Mouse (Mus musculus) neural tube, embryonic 14.5 days (tissue): ENCODE measurements around the gene Zbtb4. TPM values are rescaled to one million over a fixed set of nuclear protein-coding genes. Genes with fewer than 3 reads are reported as not detected.

Experiments used
- ATAC-seq: fragments of 200-750 bp; cut with Nextera tagmentation; 2 replicates; pipeline ENCODE4 v1.8.0; 2017; ENCODE audit warnings: low read depth, mild to moderate bottlenecking, moderate TSS enrichment, moderate library complexity
- H3K27ac ChIP-seq: fragments of 300-500 bp; sonication (generic); 2 replicates; pipeline ENCODE4 v1.5.1; 2014; ENCODE audit warnings: low read depth, mild to moderate bottlenecking, control low read depth, low read length, moderate library complexity, mixed read lengths
- H3K27me3 ChIP-seq: fragments of 300-500 bp; sonication (generic); 2 replicates; pipeline ENCODE4 v1.6.1; 2014; ENCODE audit warnings: low read length; ENCODE audit not compliant: control insufficient read depth, insufficient read depth
- H3K36me3 ChIP-seq: fragments of 300-500 bp; sonication (generic); 2 replicates; pipeline ENCODE4 v1.6.1; 2014; ENCODE audit warnings: low read length, mixed read lengths; ENCODE audit not compliant: control insufficient read depth, insufficient read depth
- H3K4me1 ChIP-seq: fragments of 300-500 bp; sonication (generic); 2 replicates; pipeline ENCODE4 v1.6.1; 2014; ENCODE audit warnings: low read length; ENCODE audit not compliant: control insufficient read depth, insufficient read depth
- H3K4me2 ChIP-seq: fragments of 300-500 bp; sonication (generic); 2 replicates; pipeline ENCODE4 v1.6.1; 2014; ENCODE audit warnings: mild to moderate bottlenecking, low read depth, low read length, control low read depth
- H3K4me3 ChIP-seq: fragments of 300-500 bp; sonication (generic); 2 replicates; pipeline ENCODE4 v1.5.1; 2014; ENCODE audit warnings: low read depth, low read length, control low read depth, mixed read lengths
- H3K9ac ChIP-seq: fragments of 300-500 bp; sonication (generic); replicated peaks from 2 replicates; pipeline ENCODE4 v1.6.1; 2014; ENCODE audit warnings: low read depth, mild to moderate bottlenecking, control low read depth, low read length, mixed read lengths
- H3K9me3 ChIP-seq: fragments of 300-500 bp; sonication (generic); 2 replicates; pipeline ENCODE4 v1.6.1; 2016; ENCODE audit warnings: low read length; ENCODE audit not compliant: control insufficient read depth
- WGBS: fragments of 180-500 bp; shearing (Covaris S2); extraction: QIAGEN DNeasy Blood & Tissue Kit; methylation state at CpG from one replicate; pipeline ENCODE4 v1.1.7; 2014; 5-methylcytosine and 5-hydroxymethylcytosine counted together
- polyA plus RNA-seq: library from polyadenylated mRNA; unstranded; fragments of >200 nt; fragmentation: Nextera tagmentation; extraction: Ambion mirVana; gene quantifications from 2 replicates; pipeline ENCODE4 v1.2.1, GENCODE M21; 2014

Zbtb4 gene
- polyA plus RNA-seq, 1 experiment from 2014 or later, result 6.0 TPM

GRCm38 (mm10) chr11:69793429-69793828 is 27.7 kb downstream of the Zbtb4 start:
- no peak overlapping the region for H3K4me3 ChIP-seq
- no peak overlapping the region for H3K9ac ChIP-seq
- 0 out of 2 replicates have a peak, but pooled peaks cover 4% of the 10 kb centered on the region for H3K36me3 ChIP-seq
- no peaks in the 10 kb centered on the region for H3K27me3 ChIP-seq
- H3K27ac ChIP-seq, result no peak overlapping the region
- no peak overlapping the region for H3K4me2 ChIP-seq
- no peaks in the 10 kb centered on the region for H3K9me3 ChIP-seq
- H3K4me1 ChIP-seq, result no peaks in the 10 kb centered on the region
- WGBS, result 65% methylated on average over 5 of the region's 5 CpGs
- ATAC-seq, result no peak

GRCm38 (mm10) chr11:69795168-69795982 is 29.7 kb downstream of the Zbtb4 start, which contains the start of gene Chrnb1:
Chrnb1 (minus strand) TSS chr11:69795943.
- H3K27me3 ChIP-seq, result no peaks in the 10 kb centered on the region
- peak; percentile 93 for ATAC-seq
- 2% methylated on average over 52 of the region's 52 CpGs for WGBS
- 0 out of 2 replicates have a peak, but pooled peaks cover 4% of the 10 kb centered on the region for H3K36me3 ChIP-seq
- peaks cover 11% of the 10 kb centered on the region for H3K4me1 ChIP-seq
- H3K9ac ChIP-seq, result no peak within 1 kb of the TSS; the same call in 1 of the 2 replicates
- H3K9me3 ChIP-seq, result no peaks in the 10 kb centered on the region
- peak within 1 kb of the TSS; percentile 57 for H3K4me2 ChIP-seq
- no peak within 1 kb of the TSS for H3K27ac ChIP-seq
- peak within 1 kb of the TSS; percentile 27 for H3K4me3 ChIP-seq

- peaks cover 12% of the 10 kb centered on the region for H3K4me1 ChIP-seq
- peak overlapping the region; percentile 27 for H3K4me3 ChIP-seq
- WGBS, result 3% methylated on average over 13 of the region's 13 CpGs
- peak overlapping the region; percentile 57 for H3K4me2 ChIP-seq
- ATAC-seq, result no peak
- no peak overlapping the region for H3K9ac ChIP-seq
- H3K27me3 ChIP-seq, result no peaks in the 10 kb centered on the region
- no peaks in the 10 kb centered on the region for H3K9me3 ChIP-seq
- 0 out of 2 replicates have a peak, but pooled peaks cover 4% of the 10 kb centered on the region for H3K36me3 ChIP-seq
- H3K27ac ChIP-seq, result no peak overlapping the region
These were observed 30.3 kb downstream of the Zbtb4 start for GRCm38 (mm10) chr11:69795983-69796435.

GRCm38 (mm10) chr11:69797924-69798323 is 32.2 kb downstream of the Zbtb4 start:
- 0 out of 2 replicates have a peak, but pooled peaks cover 4% of the 10 kb centered on the region for H3K36me3 ChIP-seq
- ATAC-seq, result no peak
- peaks cover 3% of the 10 kb centered on the region; the same call in 1 of the 2 replicates for H3K27me3 ChIP-seq
- H3K9ac ChIP-seq, result no peak overlapping the region
- no peak overlapping the region for H3K27ac ChIP-seq
- WGBS, result 76% methylated on average over 7 of the region's 7 CpGs
- H3K4me1 ChIP-seq, result peaks cover 27% of the 10 kb centered on the region
- no peak overlapping the region for H3K4me3 ChIP-seq
- H3K4me2 ChIP-seq, result no peak overlapping the region
- H3K9me3 ChIP-seq, result no peaks in the 10 kb centered on the region

GRCm38 (mm10) chr11:69799394-69800137 is 33.9 kb downstream of the Zbtb4 start:
- H3K4me3 ChIP-seq, result peak overlapping the region; percentile 55
- H3K27me3 ChIP-seq, result peaks cover 3% of the 10 kb centered on the region; the same call in 1 of the 2 replicates
- no peak for ATAC-seq
- no peaks in the 10 kb centered on the region for H3K9me3 ChIP-seq
- H3K4me2 ChIP-seq, result peak overlapping the region; percentile 96
- H3K9ac ChIP-seq, result peak overlapping the region; percentile 71; the same call in 1 of the 2 replicates
- 0 out of 2 replicates have a peak, but pooled peaks cover 4% of the 10 kb centered on the region for H3K36me3 ChIP-seq
- peak overlapping the region; percentile 95 for H3K27ac ChIP-seq
- H3K4me1 ChIP-seq, result peaks cover 38% of the 10 kb centered on the region
- WGBS, result 7% methylated on average over 12 of the region's 12 CpGs

GRCm38 (mm10) chr11:69800138-69800391 is 34.4 kb downstream of the Zbtb4 start:
- peaks cover 40% of the 10 kb centered on the region for H3K4me1 ChIP-seq
- peak overlapping the region; percentile 55 for H3K4me3 ChIP-seq
- peak overlapping the region; percentile 95 for H3K27ac ChIP-seq
- peak overlapping the region; percentile 96 for H3K4me2 ChIP-seq
- 0 out of 2 replicates have a peak, but pooled peaks cover 4% of the 10 kb centered on the region for H3K36me3 ChIP-seq
- H3K27me3 ChIP-seq, result peaks cover 8% of the 10 kb centered on the region
- ATAC-seq, result peak; percentile 10
- WGBS, result 2% methylated on average over 11 of the region's 11 CpGs
- H3K9me3 ChIP-seq, result no peaks in the 10 kb centered on the region
- peak overlapping the region; percentile 71 for H3K9ac ChIP-seq

- Histone ChIP-seq H3K9ac (peak overlapping the region; percentile 71), H3K4me1 (peaks cover 40% of the 10 kb centered on the region), H3K27ac (peak overlapping the region; percentile 95), H3K4me3 (peak overlapping the region; percentile 55), H3K9me3 (no peaks in the 10 kb centered on the region), H3K36me3 (0 out of 2 replicates have a peak, but pooled peaks cover 4% of the 10 kb centered on the region), H3K4me2 (peak overlapping the region; percentile 96), H3K27me3 (peaks cover 11% of the 10 kb centered on the region)
- ATAC-seq, result peak; percentile 69
- WGBS, result 0% methylated on average over 36 of the region's 36 CpGs
These were observed 34.9 kb downstream of the Zbtb4 start for GRCm38 (mm10) chr11:69800392-69801197.

- Histone ChIP-seq H3K4me2 (peak within 1 kb of the TSS; percentile 96), H3K4me1 (peaks cover 40% of the 10 kb centered on the region), H3K9me3 (no peaks in the 10 kb centered on the region), H3K27ac (peak within 1 kb of the TSS; percentile 95), H3K27me3 (peaks cover 11% of the 10 kb centered on the region), H3K9ac (peak within 1 kb of the TSS; percentile 71), H3K4me3 (peak within 1 kb of the TSS; percentile 55), H3K36me3 (0 out of 2 replicates have a peak, but pooled peaks cover 4% of the 10 kb centered on the region)
- under 1% methylated on average over 33 of the region's 33 CpGs for WGBS
- no peak for ATAC-seq
These were observed 35.8 kb downstream of the Zbtb4 start, which contains the start of gene Fgf11 for GRCm38 (mm10) chr11:69801379-69801977. Fgf11 (minus strand) TSS chr11:69801857.
